Mouse (Mus musculus): ENCODE measurements around the gene Tmem151a. TPM values are rescaled to one million over a fixed set of nuclear protein-coding genes. Genes with fewer than 3 reads are reported as not detected.
A peak's percentile ranks its signal among the peaks of the same experiment; 100 is the strongest.

The Tmem151a gene
- polyA plus RNA-seq (2015; fragmentation: Nextera tagmentation; extraction: Ambion mirVana): 4.9 and 6.8 TPM in 2 replicates

- ATAC-seq (ENCODE audit: insufficient read depth, low FRiP score): no peak
- H3K27me3 ChIP-seq (ENCODE audit: control insufficient read depth, insufficient read depth, low read length): peaks cover 55% of the 10 kb centered on the region
These were observed at the start of gene Tmem151a for GRCm38 (mm10) chr19:5085145-5085863. TSS of gene Tmem151a (minus strand) at chr19:5085531.

GRCm38 (mm10) chr19:5131237-5131636, 45.9 kb upstream of the Tmem151a start:
- Histone ChIP-seq H3K27me3 (ENCODE audit: control insufficient read depth, insufficient read depth, low read length) (no peaks in the 10 kb centered on the region), H3K4me2 (ENCODE audit: low read depth, low read length) (no peak overlapping the region), H3K4me3 (replicated peaks; ENCODE audit: low read length) (no peak overlapping the region), H3K27ac (ENCODE audit: low read length) (no peak overlapping the region), H3K4me1 (ENCODE audit: control insufficient read depth, insufficient read depth, low read length) (no peaks in the 10 kb centered on the region), H3K9ac (ENCODE audit: low read length) (no peak overlapping the region), H3K9me3 (replicated peaks; ENCODE audit: control insufficient read depth, low read length) (no peaks in the 10 kb centered on the region), H3K36me3 (ENCODE audit: control insufficient read depth, insufficient read depth, low read length) (peaks cover 6% of the 10 kb centered on the region; the same call in 1 of the 2 replicates)
- no peak for ATAC-seq (ENCODE audit: insufficient read depth, low FRiP score)
- WGBS: 62% methylated on average over 4 of the region's 4 CpGs

More at GRCm38 (mm10) chr19:5085145-5085863, at the start of gene Tmem151a:
- Histone ChIP-seq H3K27ac (ENCODE audit: low read length) (no peak within 1 kb of the TSS), H3K4me1 (ENCODE audit: control insufficient read depth, insufficient read depth, low read length) (peaks cover 20% of the 10 kb centered on the region), H3K4me2 (ENCODE audit: low read depth, low read length) (peak within 1 kb of the TSS; percentile 83), H3K9ac (ENCODE audit: low read length) (peak within 1 kb of the TSS; percentile 67), H3K4me3 (replicated peaks; ENCODE audit: low read length) (peak within 1 kb of the TSS; percentile 53), H3K36me3 (ENCODE audit: control insufficient read depth, insufficient read depth, low read length) (no peaks in the 10 kb centered on the region), H3K9me3 (replicated peaks; ENCODE audit: control insufficient read depth, low read length) (no peaks in the 10 kb centered on the region)
- WGBS: under 1% methylated on average over 68 of the region's 69 CpGs

- Histone ChIP-seq H3K27me3 (ENCODE audit: control insufficient read depth, insufficient read depth, low read length) (no peaks in the 10 kb centered on the region), H3K36me3 (ENCODE audit: control insufficient read depth, insufficient read depth, low read length) (peaks cover 3% of the 10 kb centered on the region; the same call in 1 of the 2 replicates), H3K4me3 (replicated peaks; ENCODE audit: low read length) (no peak overlapping the region), H3K9me3 (replicated peaks; ENCODE audit: control insufficient read depth, low read length) (no peaks in the 10 kb centered on the region), H3K4me2 (ENCODE audit: low read depth, low read length) (no peak overlapping the region), H3K27ac (ENCODE audit: low read length) (no peak overlapping the region), H3K9ac (ENCODE audit: low read length) (no peak overlapping the region), H3K4me1 (ENCODE audit: control insufficient read depth, insufficient read depth, low read length) (no peaks in the 10 kb centered on the region)
- WGBS: 47% methylated on average over 1 of the region's 1 CpGs
- no peak for ATAC-seq (ENCODE audit: insufficient read depth, low FRiP score)
These were observed 44.4 kb upstream of the Tmem151a start for GRCm38 (mm10) chr19:5129770-5130169.

GRCm38 (mm10) chr19:5124055-5124614, 38.8 kb upstream of the Tmem151a start:
- Histone ChIP-seq H3K36me3 (ENCODE audit: control insufficient read depth, insufficient read depth, low read length) (no peaks in the 10 kb centered on the region), H3K27me3 (ENCODE audit: control insufficient read depth, insufficient read depth, low read length) (no peaks in the 10 kb centered on the region), H3K4me1 (ENCODE audit: control insufficient read depth, insufficient read depth, low read length) (no peaks in the 10 kb centered on the region), H3K9ac (ENCODE audit: low read length) (no peak overlapping the region), H3K4me2 (ENCODE audit: low read depth, low read length) (no peak overlapping the region), H3K27ac (ENCODE audit: low read length) (no peak overlapping the region), H3K4me3 (replicated peaks; ENCODE audit: low read length) (no peak overlapping the region), H3K9me3 (replicated peaks; ENCODE audit: control insufficient read depth, low read length) (no peaks in the 10 kb centered on the region)
- no peak for ATAC-seq (ENCODE audit: insufficient read depth, low FRiP score)
- WGBS: 66% methylated on average over 7 of the region's 7 CpGs

GRCm38 (mm10) chr19:5123241-5123640, 37.9 kb upstream of the Tmem151a start:
- no peak overlapping the region for H3K27ac ChIP-seq (ENCODE audit: low read length)
- ATAC-seq (ENCODE audit: insufficient read depth, low FRiP score): no peak
- no peaks in the 10 kb centered on the region for H3K36me3 ChIP-seq (ENCODE audit: control insufficient read depth, insufficient read depth, low read length)
- WGBS: 81% methylated on average over 3 of the region's 3 CpGs
- H3K27me3 ChIP-seq (ENCODE audit: control insufficient read depth, insufficient read depth, low read length): no peaks in the 10 kb centered on the region
- no peak overlapping the region for H3K9ac ChIP-seq (ENCODE audit: low read length)
- no peak overlapping the region for H3K4me3 ChIP-seq (replicated peaks; ENCODE audit: low read length)
- no peak overlapping the region for H3K4me2 ChIP-seq (ENCODE audit: low read depth, low read length)
- H3K9me3 ChIP-seq (replicated peaks; ENCODE audit: control insufficient read depth, low read length): no peaks in the 10 kb centered on the region
- no peaks in the 10 kb centered on the region for H3K4me1 ChIP-seq (ENCODE audit: control insufficient read depth, insufficient read depth, low read length)

- no peaks in the 10 kb centered on the region for H3K4me1 ChIP-seq (ENCODE audit: control insufficient read depth, insufficient read depth, low read length)
- H3K4me3 ChIP-seq (replicated peaks; ENCODE audit: low read length): no peak overlapping the region
- no peak overlapping the region for H3K9ac ChIP-seq (ENCODE audit: low read length)
- no peak overlapping the region for H3K27ac ChIP-seq (ENCODE audit: low read length)
- 67% methylated on average over 10 of the region's 10 CpGs for WGBS
- no peaks in the 10 kb centered on the region for H3K9me3 ChIP-seq (replicated peaks; ENCODE audit: control insufficient read depth, low read length)
- H3K27me3 ChIP-seq (ENCODE audit: control insufficient read depth, insufficient read depth, low read length): no peaks in the 10 kb centered on the region
- H3K36me3 ChIP-seq (ENCODE audit: control insufficient read depth, insufficient read depth, low read length): no peaks in the 10 kb centered on the region
- ATAC-seq (ENCODE audit: insufficient read depth, low FRiP score): no peak
- no peak overlapping the region for H3K4me2 ChIP-seq (ENCODE audit: low read depth, low read length)
These were observed 37.2 kb upstream of the Tmem151a start for GRCm38 (mm10) chr19:5122492-5122891.

- H3K4me1 ChIP-seq (ENCODE audit: control insufficient read depth, insufficient read depth, low read length): peaks cover 8% of the 10 kb centered on the region; the same call in 1 of the 2 replicates
- H3K36me3 ChIP-seq (ENCODE audit: control insufficient read depth, insufficient read depth, low read length): no peaks in the 10 kb centered on the region
- WGBS: 1% methylated on average over 18 of the region's 18 CpGs
- H3K9ac ChIP-seq (ENCODE audit: low read length): peak within 1 kb of the TSS; percentile 83
- ATAC-seq (ENCODE audit: insufficient read depth, low FRiP score): peak; percentile 92; the same call in 1 of the 2 replicates
- H3K4me2 ChIP-seq (ENCODE audit: low read depth, low read length): peak within 1 kb of the TSS; percentile 87
- H3K4me3 ChIP-seq (replicated peaks; ENCODE audit: low read length): peak within 1 kb of the TSS; percentile 87
- no peaks in the 10 kb centered on the region for H3K9me3 ChIP-seq (replicated peaks; ENCODE audit: control insufficient read depth, low read length)
- H3K27me3 ChIP-seq (ENCODE audit: control insufficient read depth, insufficient read depth, low read length): no peaks in the 10 kb centered on the region
- H3K27ac ChIP-seq (ENCODE audit: low read length): peak within 1 kb of the TSS; percentile 91
These were observed 33.0 kb upstream of the Tmem151a start, which contains the start of gene Klc2 for GRCm38 (mm10) chr19:5118384-5118698. TSS of gene Klc2 (minus strand) at chr19:5118560.

- WGBS: under 1% methylated on average over 81 of the region's 83 CpGs
- Histone ChIP-seq H3K9ac (ENCODE audit: low read length) (peak overlapping the region; percentile 83), H3K4me3 (replicated peaks; ENCODE audit: low read length) (peak overlapping the region; percentile 87), H3K4me2 (ENCODE audit: low read depth, low read length) (peak overlapping the region; percentile 87), H3K4me1 (ENCODE audit: control insufficient read depth, insufficient read depth, low read length) (peaks cover 8% of the 10 kb centered on the region; the same call in 1 of the 2 replicates), H3K27me3 (ENCODE audit: control insufficient read depth, insufficient read depth, low read length) (no peaks in the 10 kb centered on the region), H3K9me3 (replicated peaks; ENCODE audit: control insufficient read depth, low read length) (no peaks in the 10 kb centered on the region), H3K27ac (ENCODE audit: low read length) (peak overlapping the region; percentile 91), H3K36me3 (ENCODE audit: control insufficient read depth, insufficient read depth, low read length) (no peaks in the 10 kb centered on the region)
- ATAC-seq (ENCODE audit: insufficient read depth, low FRiP score): peak; percentile 89
These were observed 32.4 kb upstream of the Tmem151a start for GRCm38 (mm10) chr19:5117494-5118383.

All from stomach, embryonic 16.5 days (tissue).